Mouse (Mus musculus): ENCODE measurements around the gene Klf3.
"Not testable (repeated sequence)": the region's sequence is repeated elsewhere in the genome, so short reads cannot be mapped to it uniquely, and the experiment has no call there.

The Klf3 gene

GRCm38 (mm10) chr5:64878526-64878925 is 75.3 kb downstream of the Klf3 start:
- no peak for DNase-seq (ENCODE audit: low spot score)

GRCm38 (mm10) chr5:64879241-64879640 is 76.1 kb downstream of the Klf3 start:
- no peak for DNase-seq (ENCODE audit: low spot score)

- DNase-seq (ENCODE audit: low spot score) = not testable (repeated sequence)
These were observed 78.4 kb downstream of the Klf3 start for GRCm38 (mm10) chr5:64881559-64881958.

- DNase-seq (ENCODE audit: low spot score) = not testable (repeated sequence)
These were observed 78.8 kb downstream of the Klf3 start for GRCm38 (mm10) chr5:64881976-64882375.

Measured in ovary, postnatal 10 days (tissue).